Mouse (Mus musculus): ENCODE results near the gene Ndufa7. TPM values are rescaled to one million over a fixed set of nuclear protein-coding genes. Genes with fewer than 3 reads are reported as not detected.

Gene Ndufa7
- total and polyA plus RNA-seq, 2 experiments from 2014 or later, result 766 to 899 TPM

GRCm38 (mm10) chr17:33812475-33812874 lies 11.9 kb upstream of the Ndufa7 start:
- H3K27me3 ChIP-seq (ENCODE audit: control insufficient read depth, insufficient read depth, low read length), result peaks cover 13% of the 10 kb centered on the region; the same call in 1 of the 2 replicates
- ATAC-seq (ENCODE audit: insufficient read depth, low read depth) (no peak), DNase-seq (ENCODE audit: low spot score) (no peak)
- peak overlapping the region; percentile 80 for H3K27ac ChIP-seq (ENCODE audit: low read depth)
- 45% methylated on average over 3 of the region's 3 CpGs for WGBS
- no peaks in the 10 kb centered on the region for H3K9me3 ChIP-seq (replicated peaks; ENCODE audit: control insufficient read depth, low read length)
- TF ChIP-seq EP300 (IDR thresholded peaks at IDR 0.05; ENCODE audit: low read depth), result no peak
- TF ChIP-seq CTCF (IDR thresholded peaks at IDR 0.05; ENCODE audit: low read depth), result no peak
- 0 out of 2 replicates have a peak, but pooled peaks cover 3% of the 10 kb centered on the region for H3K4me1 ChIP-seq (ENCODE audit: control insufficient read depth, insufficient read depth)
- 0 out of 2 replicates have a peak overlapping the region, but pooled peaks have one; percentile 12 for H3K4me3 ChIP-seq (ENCODE audit: low read depth, low read length)
- H3K4me2 ChIP-seq (ENCODE audit: low read depth, low read length), result peak overlapping the region; percentile 74
- H3K9ac ChIP-seq (replicated peaks; ENCODE audit: low read depth, low read length), result 0 out of 2 replicates have a peak overlapping the region, but pooled peaks have one; percentile 23
- H3K36me3 ChIP-seq (replicated peaks; ENCODE audit: control insufficient read depth, insufficient read depth, low read length), result no peaks in the 10 kb centered on the region

GRCm38 (mm10) chr17:33812990-33813389 lies 11.4 kb upstream of the Ndufa7 start:
- peak; percentile 60 for DNase-seq (ENCODE audit: low spot score)
- 55% methylated on average over 4 of the region's 4 CpGs for WGBS
- H3K4me3 ChIP-seq (ENCODE audit: low read depth, low read length), result 0 out of 2 replicates have a peak overlapping the region, but pooled peaks have one; percentile 12

GRCm38 (mm10) chr17:33815399-33815798 lies 9.0 kb upstream of the Ndufa7 start:
- ATAC-seq (ENCODE audit: insufficient read depth, low read depth), result no peak
- Histone ChIP-seq H3K27me3 (ENCODE audit: control insufficient read depth, insufficient read depth, low read length) (0 out of 2 replicates have a peak, but pooled peaks cover 5% of the 10 kb centered on the region), H3K27ac (ENCODE audit: low read depth) (no peak overlapping the region), H3K4me3 (ENCODE audit: low read depth, low read length) (no peak overlapping the region), H3K4me1 (ENCODE audit: control insufficient read depth, insufficient read depth) (peaks cover 9% of the 10 kb centered on the region; the same call in 1 of the 2 replicates), H3K4me2 (ENCODE audit: low read depth, low read length) (no peak overlapping the region), H3K9me3 (replicated peaks; ENCODE audit: control insufficient read depth, low read length) (no peaks in the 10 kb centered on the region), H3K9ac (replicated peaks; ENCODE audit: low read depth, low read length) (no peak overlapping the region), H3K36me3 (replicated peaks; ENCODE audit: control insufficient read depth, insufficient read depth, low read length) (peaks cover 16% of the 10 kb centered on the region)
- 82% methylated on average over 6 of the region's 6 CpGs for WGBS
- DNase-seq (ENCODE audit: low spot score), result no peak
- TF ChIP-seq CTCF (IDR thresholded peaks at IDR 0.05; ENCODE audit: low read depth) (no peak), EP300 (IDR thresholded peaks at IDR 0.05; ENCODE audit: low read depth) (no peak)

More at GRCm38 (mm10) chr17:33812990-33813389, 11.4 kb upstream of the Ndufa7 start:
- Histone ChIP-seq H3K4me1 (ENCODE audit: control insufficient read depth, insufficient read depth) (peaks cover 7% of the 10 kb centered on the region; the same call in 1 of the 2 replicates), H3K36me3 (replicated peaks; ENCODE audit: control insufficient read depth, insufficient read depth, low read length) (no peaks in the 10 kb centered on the region), H3K27ac (ENCODE audit: low read depth) (peak overlapping the region; percentile 80), H3K9me3 (replicated peaks; ENCODE audit: control insufficient read depth, low read length) (no peaks in the 10 kb centered on the region), H3K27me3 (ENCODE audit: control insufficient read depth, insufficient read depth, low read length) (peaks cover 13% of the 10 kb centered on the region; the same call in 1 of the 2 replicates), H3K4me2 (ENCODE audit: low read depth, low read length) (peak overlapping the region; percentile 74), H3K9ac (replicated peaks; ENCODE audit: low read depth, low read length) (no peak overlapping the region)
- ATAC-seq (ENCODE audit: insufficient read depth, low read depth), result peak; percentile 12; the same call in 1 of the 2 replicates
- TF ChIP-seq EP300 (IDR thresholded peaks at IDR 0.05; ENCODE audit: low read depth) (peak; percentile 91), CTCF (IDR thresholded peaks at IDR 0.05; ENCODE audit: low read depth) (no peak)

- no peak for ATAC-seq (ENCODE audit: insufficient read depth, low read depth)
- H3K4me2 ChIP-seq (ENCODE audit: low read depth, low read length), result peak overlapping the region; percentile 79
- H3K4me1 ChIP-seq (ENCODE audit: control insufficient read depth, insufficient read depth), result peaks cover 9% of the 10 kb centered on the region; the same call in 1 of the 2 replicates
- peaks cover 28% of the 10 kb centered on the region for H3K36me3 ChIP-seq (replicated peaks; ENCODE audit: control insufficient read depth, insufficient read depth, low read length)
- DNase-seq (ENCODE audit: low spot score), result no peak
- peak overlapping the region; percentile 58; the same call in 1 of the 2 replicates for H3K9ac ChIP-seq (replicated peaks; ENCODE audit: low read depth, low read length)
- H3K4me3 ChIP-seq (ENCODE audit: low read depth, low read length), result peak overlapping the region; percentile 53; the same call in 1 of the 2 replicates
- 64% methylated on average over 5 of the region's 5 CpGs for WGBS
- TF ChIP-seq EP300 (IDR thresholded peaks at IDR 0.05; ENCODE audit: low read depth), result no peak
- no peak for TF ChIP-seq CTCF (IDR thresholded peaks at IDR 0.05; ENCODE audit: low read depth)
- 0 out of 2 replicates have a peak, but pooled peaks cover 5% of the 10 kb centered on the region for H3K27me3 ChIP-seq (ENCODE audit: control insufficient read depth, insufficient read depth, low read length)
- H3K27ac ChIP-seq (ENCODE audit: low read depth), result peak overlapping the region; percentile 79
- no peaks in the 10 kb centered on the region for H3K9me3 ChIP-seq (replicated peaks; ENCODE audit: control insufficient read depth, low read length)
Observed at GRCm38 (mm10) chr17:33816612-33817011, 7.8 kb upstream of the Ndufa7 start.

GRCm38 (mm10) chr17:33817184-33817968 lies 7.0 kb upstream of the Ndufa7 start:
- no peak for TF ChIP-seq CTCF (IDR thresholded peaks at IDR 0.05; ENCODE audit: low read depth)
- no peak for TF ChIP-seq EP300 (IDR thresholded peaks at IDR 0.05; ENCODE audit: low read depth)

More at GRCm38 (mm10) chr17:33817184-33817968, 7.0 kb upstream of the Ndufa7 start:
- DNase-seq (ENCODE audit: low spot score) (peak; percentile 92), ATAC-seq (ENCODE audit: insufficient read depth, low read depth) (peak; percentile 95)
- H3K4me2 ChIP-seq (ENCODE audit: low read depth, low read length), result peak overlapping the region; percentile 79
- H3K36me3 ChIP-seq (replicated peaks; ENCODE audit: control insufficient read depth, insufficient read depth, low read length), result peaks cover 36% of the 10 kb centered on the region
- 2% methylated on average over 87 of the region's 89 CpGs for WGBS
- peak overlapping the region; percentile 79 for H3K27ac ChIP-seq (ENCODE audit: low read depth)
- peak overlapping the region; percentile 58 for H3K9ac ChIP-seq (replicated peaks; ENCODE audit: low read depth, low read length)
- 0 out of 2 replicates have a peak, but pooled peaks cover 4% of the 10 kb centered on the region for H3K27me3 ChIP-seq (ENCODE audit: control insufficient read depth, insufficient read depth, low read length)
- peak overlapping the region; percentile 53 for H3K4me3 ChIP-seq (ENCODE audit: low read depth, low read length)
- peaks cover 9% of the 10 kb centered on the region; the same call in 1 of the 2 replicates for H3K4me1 ChIP-seq (ENCODE audit: control insufficient read depth, insufficient read depth)
- H3K9me3 ChIP-seq (replicated peaks; ENCODE audit: control insufficient read depth, low read length), result no peaks in the 10 kb centered on the region

Data from heart, postnatal 0 days (tissue).